Comparison of ENCODE assay signal across 20 mouse cellular contexts in genomic region chr13:81208106-81208613, GRCm38 (mm10).
"Had no signal": no experiment of that assay in that cellular context is flagged by ENCODE, and none has a peak within 500 bp of the region (broad histone marks: within the 10 kb centered on the region; RNA-seq: fewer than 3 reads in every experiment).

No protein-coding gene starts in this region.

- H3K4me2 ChIP-seq: limb, embryonic 12.5 days; limb, embryonic 15.5 days; liver, embryonic 13.5 days; midbrain, embryonic 13.5 days; neural tube, embryonic 13.5 days; stomach, embryonic 15.5 days had no signal

- H3K27me3 ChIP-seq: limb, embryonic 12.5 days; limb, embryonic 15.5 days; liver, embryonic 13.5 days; megakaryocyte, embryonic 14.5 days; midbrain, embryonic 13.5 days; neural tube, embryonic 13.5 days; stomach, embryonic 15.5 days had no signal

- H3K9me3 ChIP-seq: limb, embryonic 15.5 days; liver, embryonic 13.5 days; midbrain, embryonic 13.5 days; neural tube, embryonic 13.5 days; stomach, embryonic 15.5 days had no signal

- H3K36me3 ChIP-seq: limb, embryonic 12.5 days; limb, embryonic 15.5 days; liver, embryonic 13.5 days; neural tube, embryonic 13.5 days; stomach, embryonic 15.5 days had no signal

- H3K9ac ChIP-seq: limb, embryonic 12.5 days; limb, embryonic 15.5 days; liver, embryonic 13.5 days; midbrain, embryonic 13.5 days; neural tube, embryonic 13.5 days; stomach, embryonic 15.5 days had no signal

- ATAC-seq: hindbrain, postnatal 0 days; inflammation-experienced regulatory T-cells, adult 6 months; intestine, embryonic 16.5 days; midbrain, embryonic 13.5 days; midbrain, embryonic 16.5 days had no signal

- DNase-seq: left cerebral cortex, postnatal 4 days; liver, embryonic 13.5 days; lung, adult 2 months; lung, postnatal 36 days; retina, postnatal 1 day; right cerebral cortex, postnatal 25 days; spleen, adult 18-20 months; thymus, postnatal 25 days had no signal

- H3K27ac ChIP-seq: hindbrain, postnatal 0 days; limb, embryonic 12.5 days; limb, embryonic 15.5 days; liver, embryonic 13.5 days; midbrain, embryonic 10.5 days; midbrain, embryonic 13.5 days; neural tube, embryonic 13.5 days; stomach, embryonic 15.5 days had no signal

- H3K4me3 ChIP-seq: limb, embryonic 12.5 days; limb, embryonic 15.5 days; liver, embryonic 13.5 days; megakaryocyte, embryonic 14.5 days; midbrain, embryonic 10.5 days; midbrain, embryonic 13.5 days; myocyte; neural tube, embryonic 13.5 days; stomach, embryonic 15.5 days had no signal

- H3K4me1 ChIP-seq: limb, embryonic 12.5 days; limb, embryonic 15.5 days; liver, embryonic 13.5 days; megakaryocyte, embryonic 14.5 days; midbrain, embryonic 10.5 days; midbrain, embryonic 13.5 days; neural tube, embryonic 13.5 days; stomach, embryonic 15.5 days had no signal
